Mouse (Mus musculus): ENCODE data around the gene Foxp1.

The Foxp1 gene

DNA sequence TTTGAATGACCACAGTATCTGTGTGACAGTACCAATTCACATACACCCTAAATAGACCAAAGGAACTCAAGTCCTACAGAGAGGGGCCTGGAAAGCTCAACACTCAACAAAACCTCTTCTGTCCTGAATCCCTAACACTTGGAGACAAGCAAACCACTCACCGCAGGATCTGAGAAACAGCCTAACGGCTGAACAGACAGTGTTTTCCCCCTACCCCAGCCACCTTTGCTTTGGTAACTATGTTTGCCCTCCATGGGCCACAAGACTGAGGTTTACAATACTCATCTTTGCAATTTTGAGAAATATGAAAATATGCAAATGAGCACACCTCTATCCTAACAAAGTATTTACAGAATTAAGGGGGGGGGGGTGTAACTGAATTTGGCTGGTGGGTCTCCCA is 525.7 kb downstream of the Foxp1 start:
- no peak for DNase-seq (ENCODE audit: low read depth, low spot score)

DNA sequence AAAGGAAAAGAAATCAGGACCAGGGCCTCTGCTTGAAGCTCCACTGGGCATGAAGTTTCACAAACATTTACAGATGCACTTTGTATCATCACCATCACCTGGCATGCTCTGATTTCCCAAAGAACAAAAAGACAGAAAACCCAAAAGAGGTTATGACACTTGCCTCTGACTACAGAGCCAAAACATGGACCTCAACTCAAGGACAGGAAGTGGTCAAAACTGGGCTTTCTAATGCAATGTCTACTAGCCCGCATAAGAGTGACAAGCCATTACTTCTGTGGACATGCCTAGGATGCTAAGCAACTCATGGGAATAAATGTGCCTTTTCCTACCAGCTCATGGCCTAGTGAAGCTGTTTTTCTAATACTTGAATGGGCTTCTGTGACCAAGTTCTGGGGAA is 526.2 kb downstream of the Foxp1 start:
- DNase-seq (ENCODE audit: low read depth, low spot score), result no peak

DNA sequence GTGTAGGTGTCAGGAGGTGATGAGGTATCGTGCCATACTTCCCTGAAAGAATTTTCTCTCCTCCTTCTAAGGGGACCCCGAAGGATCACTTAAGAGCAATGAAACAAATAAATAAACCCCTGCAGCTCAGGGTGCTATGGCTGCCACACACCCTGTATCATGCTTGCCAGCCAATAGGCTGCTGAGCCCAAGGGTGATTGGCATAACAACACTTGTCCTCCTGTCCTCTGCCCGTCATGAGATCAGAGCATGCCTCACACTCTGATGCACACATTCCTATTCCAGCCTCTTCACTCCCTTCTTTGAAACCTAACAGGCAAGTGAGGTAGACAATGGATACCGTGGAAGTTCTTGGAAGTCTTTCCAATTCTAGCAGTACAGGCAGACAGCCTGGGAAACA is 526.8 kb downstream of the Foxp1 start:
- DNase-seq (ENCODE audit: low read depth, low spot score), result no peak

DNA sequence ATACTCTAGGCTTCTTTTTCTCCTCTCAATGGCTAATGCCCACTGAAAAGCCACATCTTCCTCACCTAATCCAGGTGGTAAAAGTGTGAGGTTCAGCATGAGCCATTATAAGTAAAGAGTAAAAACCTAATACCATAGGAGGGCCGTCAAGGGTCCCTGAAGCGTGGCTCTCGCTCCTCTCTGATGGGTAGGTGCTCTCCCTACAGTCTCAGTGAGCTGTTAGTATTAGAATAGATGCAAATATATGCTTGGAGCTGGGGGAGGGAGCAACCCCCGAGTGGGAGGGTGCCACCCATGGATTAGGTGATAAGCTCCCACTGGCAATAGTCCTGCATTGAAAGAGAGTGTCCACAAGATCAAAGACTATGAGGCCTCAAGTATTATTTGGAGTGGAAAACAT is 527.6 kb downstream of the Foxp1 start:
- DNase-seq (ENCODE audit: low read depth, low spot score), result no peak

DNA sequence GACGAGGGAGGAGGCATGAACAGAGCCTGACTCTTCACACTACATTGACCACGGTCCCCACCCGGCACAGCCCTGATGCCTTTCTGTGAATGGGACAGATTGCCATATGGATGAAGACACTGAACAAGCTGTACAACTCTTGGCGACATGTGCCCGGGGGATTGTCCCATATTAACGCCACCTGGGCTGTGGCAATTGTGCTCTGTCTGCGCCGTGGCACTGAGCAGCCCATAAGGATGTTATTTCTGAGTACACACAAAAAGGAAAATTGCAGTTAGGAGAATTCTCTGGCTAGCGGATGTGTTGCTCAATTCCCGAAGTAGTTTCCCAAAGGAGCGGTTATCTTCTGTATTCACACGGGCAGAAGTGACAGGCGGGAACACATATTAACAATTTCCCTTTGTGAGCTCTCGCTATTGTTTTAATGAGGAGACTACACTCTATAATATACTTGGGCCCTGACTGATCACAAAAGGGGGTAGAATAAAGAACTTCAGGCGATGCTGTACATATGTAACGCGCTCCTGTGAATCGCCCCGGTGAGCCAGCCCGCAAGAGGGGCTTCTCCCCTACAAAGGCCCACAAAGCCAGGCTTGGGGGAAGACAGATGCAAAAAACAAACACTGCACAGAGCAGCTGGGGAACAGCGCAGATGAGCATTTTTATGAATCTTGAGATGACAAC is 528.3 kb downstream of the Foxp1 start:
- no peak for DNase-seq (ENCODE audit: low read depth, low spot score)

DNA sequence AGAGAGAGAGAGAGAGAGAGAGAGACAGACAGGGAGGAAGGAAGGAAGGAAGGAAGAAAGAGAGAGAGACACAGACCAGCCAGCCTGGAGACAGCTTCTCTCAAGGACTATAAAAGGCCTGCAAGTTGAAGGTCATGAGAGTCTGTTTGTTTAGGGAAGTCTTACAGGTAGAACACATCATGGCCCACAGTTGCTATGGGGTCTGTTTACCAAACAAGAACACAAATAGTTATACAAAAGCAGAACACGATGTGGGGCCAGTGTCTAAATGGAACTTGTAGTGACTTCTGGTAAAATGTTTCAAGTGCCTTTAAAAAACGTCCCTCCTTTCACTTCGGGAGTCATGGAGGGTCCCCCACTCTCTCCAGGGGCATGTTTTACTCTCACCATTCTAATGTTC is 529.3 kb downstream of the Foxp1 start:
- DNase-seq (ENCODE audit: low read depth, low spot score), result no peak

DNA sequence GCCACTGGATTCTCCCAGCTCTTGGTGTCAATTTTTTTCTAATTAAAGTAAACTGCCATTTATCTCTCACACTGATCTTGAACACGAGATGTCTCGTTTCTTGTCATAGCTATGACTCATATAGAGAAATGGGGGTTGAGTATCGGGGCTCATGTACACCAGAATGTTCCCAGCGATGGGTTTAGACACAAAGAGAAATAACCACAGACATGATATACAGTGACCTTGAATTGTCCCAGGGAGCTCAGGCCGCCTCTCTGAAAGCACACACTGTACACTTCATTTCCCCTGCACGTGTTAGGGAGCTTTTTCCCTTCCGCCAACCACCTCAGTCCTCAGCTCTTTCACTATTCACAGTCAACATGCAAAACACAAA is 529.8 kb downstream of the Foxp1 start:
- no peak for DNase-seq (ENCODE audit: low read depth, low spot score)

DNA sequence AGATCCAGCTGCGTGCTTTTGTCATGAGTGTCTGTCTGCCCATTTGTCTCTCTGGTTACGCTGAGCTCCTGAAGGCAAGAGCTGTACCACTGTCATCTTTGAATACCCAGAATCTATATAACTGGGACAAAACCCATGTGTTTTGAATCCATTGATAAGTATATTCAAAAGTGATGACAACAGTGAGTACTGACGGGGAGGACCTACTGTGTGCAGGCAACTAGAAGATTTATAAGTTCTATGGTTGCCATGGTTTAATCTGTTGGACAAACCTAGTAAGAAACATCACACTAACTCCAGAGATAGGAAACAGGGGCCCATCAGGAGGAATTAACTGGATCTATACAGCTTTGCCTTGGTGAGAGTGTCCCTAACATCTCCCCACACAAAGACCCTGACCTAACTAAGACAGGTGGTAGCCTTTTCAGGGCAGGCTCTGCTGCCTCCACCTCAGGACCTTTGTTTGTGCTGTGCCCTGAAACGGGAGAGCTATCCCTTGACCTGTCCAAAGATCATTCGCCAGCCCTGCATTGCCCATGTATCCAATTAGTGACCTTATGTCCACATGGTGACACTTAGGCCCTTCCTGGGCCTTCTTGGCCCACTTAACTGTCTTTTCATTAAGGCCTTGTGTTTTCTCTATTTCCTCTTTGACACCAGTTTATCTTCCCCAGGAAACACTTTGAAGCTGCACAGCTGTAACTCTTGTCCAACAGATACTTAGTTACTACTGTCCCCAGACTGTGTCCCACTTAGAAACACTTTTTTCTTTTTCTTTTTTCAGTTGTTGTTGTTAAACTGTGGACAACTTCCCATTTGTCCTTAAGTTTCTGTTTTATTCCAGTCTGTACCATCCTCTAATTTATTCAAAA is 530.4 kb downstream of the Foxp1 start:
- no peak for DNase-seq (ENCODE audit: low read depth, low spot score)

DNA sequence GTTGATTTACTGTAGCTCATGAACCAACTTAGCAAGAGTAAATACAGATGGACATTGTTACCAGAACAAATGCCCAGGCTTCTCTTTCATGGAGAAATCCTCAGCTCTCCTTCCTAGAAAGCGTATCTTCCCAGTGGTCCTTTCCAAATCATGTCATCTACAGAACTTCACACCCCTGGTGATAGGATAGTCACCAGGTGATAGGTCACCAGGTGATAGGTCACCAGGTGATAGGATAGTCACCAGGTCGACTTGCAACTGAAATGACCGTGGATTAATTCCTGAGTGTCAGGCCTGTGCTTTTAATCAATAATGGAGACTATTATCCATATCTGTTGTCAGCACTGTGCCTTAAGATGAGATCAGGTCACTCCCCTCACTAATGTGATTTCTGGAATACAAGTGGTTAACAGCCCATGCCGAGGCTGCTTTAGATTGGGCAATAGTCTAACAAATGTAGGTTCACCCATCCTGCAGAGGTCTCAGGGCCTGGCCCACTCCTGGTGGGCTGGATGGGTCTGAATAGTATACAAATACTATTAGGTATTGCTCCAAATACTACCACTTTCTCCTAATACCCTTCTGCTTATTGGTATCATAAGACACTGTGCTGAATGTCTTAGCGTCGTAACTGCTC is 534.9 kb downstream of the Foxp1 start:
- no peak for DNase-seq (ENCODE audit: low read depth, low spot score)

DNA sequence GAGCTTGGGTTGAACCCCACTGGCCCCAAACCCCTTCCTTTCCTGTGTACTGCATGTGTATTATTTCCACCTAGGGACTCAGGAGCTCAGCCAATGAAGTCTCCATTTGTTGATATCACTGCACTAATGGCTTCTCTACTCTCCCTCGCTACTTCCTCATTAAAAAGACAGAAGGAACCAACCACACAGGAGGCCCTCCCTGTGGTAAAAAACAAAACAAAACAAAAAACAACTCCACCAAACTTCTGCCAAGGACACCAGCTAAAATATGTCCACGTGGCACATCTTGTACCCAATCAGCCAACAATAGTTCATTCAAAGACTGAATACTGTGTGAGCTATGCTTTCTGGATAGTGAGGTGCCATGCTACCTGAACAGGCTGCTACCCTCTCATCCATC is 537.1 kb downstream of the Foxp1 start:
- no peak for DNase-seq (ENCODE audit: low read depth, low spot score)

DNA sequence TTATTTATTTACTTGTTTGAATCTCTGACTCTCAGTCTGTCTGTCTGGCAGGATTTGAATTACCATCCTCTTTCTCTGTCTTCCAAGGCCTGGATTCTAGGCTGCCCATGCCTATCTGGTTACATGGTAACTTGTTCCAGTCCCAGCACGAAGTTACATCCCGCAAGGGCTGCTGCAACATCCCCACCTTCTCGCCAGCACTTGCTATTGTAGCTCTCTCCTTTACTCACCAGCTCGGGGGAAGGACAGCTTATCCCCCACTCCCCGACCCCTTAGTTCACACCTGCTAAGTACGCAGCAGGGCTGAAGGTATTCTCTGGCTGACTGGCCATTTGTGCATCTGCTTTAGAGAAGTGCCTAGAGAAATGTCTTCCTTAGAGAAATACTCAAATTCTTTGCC is 537.9 kb downstream of the Foxp1 start:
- no peak for DNase-seq (ENCODE audit: low read depth, low spot score)

DNA sequence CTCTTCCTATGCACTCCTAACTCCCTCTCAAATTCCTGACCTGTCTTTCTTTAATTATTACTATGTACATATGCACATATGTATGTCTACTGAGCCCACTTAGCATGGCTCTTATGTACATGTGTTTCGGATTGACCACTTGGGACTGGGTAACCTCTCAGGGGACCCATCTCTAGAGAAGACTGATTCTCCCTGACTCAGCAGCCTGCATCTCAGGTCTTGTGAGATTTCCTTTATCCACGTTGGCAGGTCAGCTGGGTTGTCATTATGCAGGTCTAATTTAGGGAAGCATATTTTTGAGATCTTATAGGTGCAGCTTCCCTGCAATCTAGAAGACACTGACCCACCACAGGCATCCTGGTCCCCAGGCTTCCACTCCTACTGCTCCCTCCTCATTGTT is 538.5 kb downstream of the Foxp1 start:
- DNase-seq (ENCODE audit: low read depth, low spot score), result no peak

DNA sequence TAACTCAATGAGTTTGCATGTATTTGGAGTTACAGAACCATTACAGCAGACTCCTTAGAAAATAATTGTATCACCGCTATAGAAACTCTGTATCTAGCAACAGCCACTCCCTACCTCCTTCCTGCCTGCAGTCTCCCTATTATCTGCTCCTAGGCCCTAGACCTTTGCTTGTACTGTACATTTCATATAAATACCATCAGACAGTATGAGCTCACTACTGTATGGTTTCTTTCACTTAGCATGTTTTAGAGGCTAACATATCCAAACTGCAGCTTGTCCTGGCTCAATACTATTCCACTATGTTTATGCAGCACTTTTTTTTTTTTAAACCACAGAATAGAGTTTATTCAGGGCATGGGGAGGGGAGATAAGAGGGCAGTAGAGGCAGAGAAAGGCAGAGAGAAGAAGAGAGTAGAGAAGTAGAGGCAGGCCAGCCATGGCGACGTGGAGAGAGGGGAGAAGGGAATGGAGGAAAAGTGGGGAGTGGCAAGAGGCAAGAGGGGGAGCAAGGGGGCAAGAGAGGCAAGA is 539.1 kb downstream of the Foxp1 start:
- DNase-seq (ENCODE audit: low read depth, low spot score), result no peak

DNA sequence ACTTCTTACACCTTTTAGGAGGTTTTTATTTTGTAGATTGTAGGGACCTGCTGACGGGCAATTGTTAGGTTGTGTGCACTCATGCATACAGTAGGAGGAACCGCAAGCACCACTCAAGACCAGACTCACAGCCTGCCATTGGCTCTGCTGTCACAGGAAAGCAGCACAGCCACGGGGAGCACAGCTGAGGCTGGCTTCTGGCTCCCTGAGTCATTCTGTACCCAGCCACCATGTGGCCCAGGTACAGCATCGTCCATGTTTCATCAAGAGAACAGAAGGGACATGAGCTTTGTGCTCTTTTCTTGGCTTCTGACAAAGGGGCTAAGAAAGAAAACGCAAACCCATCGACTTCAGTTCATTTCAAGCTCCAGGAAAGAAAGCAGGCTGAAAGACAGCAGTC is 541.3 kb downstream of the Foxp1 start:
- DNase-seq (ENCODE audit: low read depth, low spot score), result no peak

DNA sequence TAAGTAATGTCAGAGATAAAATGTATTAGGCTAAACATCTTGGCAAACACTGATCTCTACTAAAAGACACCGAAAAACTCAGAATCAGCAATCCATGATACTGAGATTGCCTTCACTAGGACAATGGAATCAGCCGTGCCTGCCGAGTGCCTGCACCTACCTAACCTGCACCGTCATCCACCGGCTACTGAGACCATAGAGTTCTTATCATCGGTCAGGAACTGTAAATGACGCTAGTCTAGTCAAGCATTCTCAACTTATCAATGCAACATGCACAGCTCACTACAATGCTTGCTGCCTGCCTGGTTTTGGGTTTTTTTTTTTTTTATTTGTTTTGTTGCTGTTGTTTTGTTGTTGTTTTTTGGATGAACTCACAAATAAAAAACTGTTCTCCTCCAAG is 542.1 kb downstream of the Foxp1 start:
- no peak for DNase-seq (ENCODE audit: low read depth, low spot score)

DNA sequence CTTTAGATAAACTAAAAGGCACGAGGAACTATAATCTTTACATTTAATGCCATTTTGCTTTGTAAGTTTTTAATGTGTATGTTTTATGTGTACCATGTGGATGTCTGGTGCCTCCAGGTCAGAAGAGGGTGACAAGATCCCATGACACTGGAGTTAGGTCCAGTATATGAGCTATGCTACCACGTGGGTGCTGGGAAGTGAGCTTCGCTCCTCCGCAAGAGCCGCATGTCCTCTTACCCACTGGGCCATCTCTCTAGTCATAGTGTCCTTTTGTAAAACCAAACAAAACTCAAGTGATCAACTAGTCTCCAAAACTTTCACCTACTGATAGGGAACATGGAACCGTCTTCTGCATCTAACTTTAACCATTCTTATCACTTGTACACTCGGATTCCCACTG is 542.5 kb downstream of the Foxp1 start:
- DNase-seq (ENCODE audit: low read depth, low spot score), result no peak

DNA sequence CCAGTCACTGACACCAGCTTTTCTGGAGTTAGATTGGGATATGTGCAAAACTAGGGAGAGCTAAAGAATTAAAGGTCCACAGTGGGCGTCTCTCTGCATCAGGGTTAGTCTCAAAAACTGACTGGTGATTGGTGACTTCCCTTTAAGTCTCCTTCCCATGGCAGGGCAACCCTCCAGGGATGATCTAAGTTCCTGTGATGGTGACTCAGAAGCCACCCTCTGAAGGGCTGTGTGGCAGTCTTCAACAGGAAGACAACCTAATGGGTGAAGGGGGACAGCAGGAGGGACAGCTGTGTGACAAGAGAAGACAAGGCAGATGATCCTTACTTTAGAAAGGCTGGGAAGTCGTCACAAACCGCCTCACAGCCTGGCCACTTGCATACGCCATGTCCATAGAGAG is 544.7 kb downstream of the Foxp1 start:
- DNase-seq (ENCODE audit: low read depth, low spot score), result no peak

DNA sequence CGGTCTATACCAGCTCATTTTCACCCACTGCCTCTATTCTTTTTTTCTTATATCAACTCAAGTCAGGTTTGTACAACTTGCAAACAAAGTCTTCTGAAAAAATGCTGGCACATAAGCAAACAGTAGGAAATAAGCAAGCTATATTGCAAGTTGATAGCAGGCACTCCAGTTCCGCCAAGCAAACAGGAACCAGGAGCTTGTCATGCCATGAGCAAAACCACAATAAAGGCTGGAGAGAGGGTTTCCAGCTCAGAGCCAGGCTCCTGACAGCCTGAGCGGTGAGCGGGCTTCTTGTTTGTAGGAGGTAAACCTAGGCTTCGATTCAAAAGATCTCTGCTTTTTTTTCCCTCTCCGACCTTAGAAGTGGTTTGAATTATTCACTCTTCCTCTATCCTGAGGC is 546.6 kb downstream of the Foxp1 start:
- DNase-seq (ENCODE audit: low read depth, low spot score), result no peak

DNA sequence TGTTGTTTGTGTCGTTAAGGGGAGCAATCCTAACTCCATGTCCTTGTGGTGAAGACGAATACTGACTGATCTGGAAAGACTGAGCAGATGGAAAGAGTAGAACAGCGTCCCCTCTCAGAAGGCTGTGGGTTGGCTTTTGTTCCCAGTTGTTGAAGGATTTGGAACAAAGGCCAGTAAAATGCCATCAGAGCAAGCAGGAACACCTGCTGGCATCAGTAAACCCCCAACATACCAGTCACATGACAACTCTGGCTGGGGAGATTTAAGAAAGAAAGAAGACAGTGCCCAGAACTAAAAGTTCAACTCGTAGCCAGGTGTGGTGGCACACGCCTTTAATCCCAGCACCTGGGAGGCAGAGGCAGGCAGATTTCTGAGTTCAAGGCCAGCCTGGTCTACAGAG is 549.1 kb downstream of the Foxp1 start:
- no peak for DNase-seq (ENCODE audit: low read depth, low spot score)

DNA sequence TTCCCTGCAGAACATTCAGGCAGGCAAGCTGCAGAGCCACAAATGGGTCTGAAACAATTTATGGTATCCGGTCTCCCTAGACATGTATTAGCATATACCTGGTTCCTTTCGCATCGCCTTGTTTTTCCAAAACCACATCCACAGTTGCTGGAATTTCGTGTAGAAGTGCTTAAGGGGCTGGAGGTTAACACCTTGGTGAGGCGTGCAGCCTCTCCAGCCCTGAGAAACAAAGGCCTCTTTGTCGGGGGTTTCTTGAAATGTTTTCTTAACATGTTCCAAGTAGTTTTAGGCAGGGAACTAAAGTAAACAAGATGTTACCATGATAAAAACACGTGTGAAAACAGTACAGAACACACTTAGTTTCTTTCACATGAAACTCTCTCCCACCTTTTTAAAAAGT is 550.1 kb downstream of the Foxp1 start:
- no peak for DNase-seq (ENCODE audit: low read depth, low spot score)

DNA sequence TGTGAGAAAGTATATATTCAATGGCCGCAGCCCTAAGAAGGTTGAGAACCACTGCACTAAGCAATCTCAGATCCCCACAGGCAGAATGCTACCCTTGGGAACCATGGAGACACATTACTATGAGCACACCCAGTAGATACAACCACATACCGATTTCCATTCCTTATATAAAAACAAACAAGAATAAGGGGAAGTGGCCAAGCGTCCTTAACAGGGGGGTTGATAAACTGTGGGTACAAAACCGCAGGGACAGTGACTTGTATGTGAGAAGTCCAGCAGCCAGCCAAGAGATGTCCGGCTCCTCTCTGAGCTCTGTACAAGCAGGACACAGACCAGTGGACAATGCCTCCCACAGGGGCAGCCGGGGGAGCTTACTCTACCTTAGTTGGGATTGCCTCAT is 563.2 kb downstream of the Foxp1 start:
- no peak for DNase-seq (ENCODE audit: low read depth, low spot score)

DNA sequence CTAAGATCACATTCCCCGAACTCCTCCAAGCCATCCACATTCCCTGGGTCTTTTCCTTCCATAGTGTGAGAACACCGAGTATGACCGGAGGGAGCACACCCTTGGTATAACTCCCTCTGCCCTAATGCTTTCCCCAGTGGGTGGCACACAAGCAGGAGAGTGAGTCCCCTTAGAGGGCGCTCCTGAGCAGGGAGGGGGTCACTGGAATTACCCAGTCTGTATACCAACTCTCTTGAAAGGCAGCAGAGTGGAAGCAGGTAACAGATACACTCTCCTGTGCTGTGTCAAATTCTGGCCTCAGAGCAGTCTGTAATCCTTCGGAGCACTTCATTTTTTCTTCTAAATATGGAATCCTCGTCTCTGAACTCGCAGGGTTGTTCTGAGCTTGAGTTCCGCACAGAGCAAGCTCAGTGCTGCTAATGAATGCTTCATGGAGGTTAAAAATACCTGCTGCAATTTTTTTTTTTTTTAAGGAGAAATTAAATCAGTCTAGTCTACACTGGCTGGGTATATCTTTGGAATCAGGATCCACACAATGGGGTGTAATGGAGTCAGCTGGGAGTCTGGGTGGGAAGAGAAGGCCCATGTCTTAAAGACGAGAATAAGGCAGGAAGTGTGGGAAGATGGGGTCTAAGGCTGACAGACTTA is 565.9 kb downstream of the Foxp1 start:
- no peak for DNase-seq (ENCODE audit: low read depth, low spot score)
